Mouse (Mus musculus): ENCODE measurements around the gene Micu1.

GRCm38 (mm10) chr10:59780698-59781097, 78.4 kb downstream of the Micu1 start:
- TF ChIP-seq POLR2A (IDR thresholded peaks at IDR 0.05; ENCODE audit: insufficient read depth, low read length) (no peak), CTCF (IDR thresholded peaks at IDR 0.05; ENCODE audit: low read depth, low read length) (no peak)

Measured in ES-Bruce4 (cell line).